Mouse (Mus musculus): ENCODE measurements at regions not wholly inside any gene's neighbourhood (a gene's known extent, or its start where the extent isn't known, plus 50 kb on each side); places are given as distances from the start of the nearest gene placed in this dataset.
A peak's percentile ranks its signal among the peaks of the same experiment; 100 is the strongest.

DNA sequence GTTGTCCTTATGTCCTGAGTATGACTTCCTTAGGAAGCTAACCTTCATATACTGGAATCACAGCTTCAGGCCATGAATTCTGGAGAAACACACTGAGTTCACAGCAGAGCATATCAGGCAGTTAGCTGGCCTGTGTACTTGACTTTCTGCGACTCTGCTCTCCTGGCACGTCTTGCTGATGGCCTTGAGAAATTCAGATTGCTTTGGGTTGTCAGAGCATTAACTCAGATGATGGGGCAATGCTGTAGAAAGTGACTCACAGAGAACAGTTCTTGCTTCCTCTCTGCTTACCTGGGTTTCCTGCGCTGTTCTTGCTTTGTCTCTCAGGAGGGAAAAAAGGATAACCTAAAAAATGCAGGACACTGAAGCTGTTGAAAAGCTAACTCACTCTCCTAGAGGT lies 187.3 kb downstream of the Usp46 start:
- DNase-seq: no peak

GRCm38 (mm10) chr5:73881941-73882340 lies 186.3 kb downstream of the Usp46 start:
- DNase-seq: peak; percentile 43 to 69

DNA sequence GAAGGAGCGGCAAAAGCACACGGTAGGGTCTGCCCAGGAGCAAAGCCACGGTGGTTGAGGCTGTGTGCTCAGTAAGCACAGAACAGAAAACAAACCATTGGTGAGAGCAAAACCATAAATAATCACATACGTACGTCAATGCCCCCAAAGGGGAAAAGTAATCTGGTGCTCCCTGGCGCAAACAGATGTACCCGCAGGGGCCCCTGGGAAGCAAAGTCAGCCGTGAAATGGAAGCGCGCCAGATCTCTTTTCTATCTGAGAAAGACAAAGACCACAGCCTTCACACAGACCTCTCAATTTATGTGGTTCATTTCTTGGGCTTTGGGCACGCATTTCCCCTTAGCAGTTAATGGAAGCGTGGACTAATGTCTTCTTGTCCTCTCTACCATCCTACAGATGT lies 183.2 kb downstream of the Usp46 start:
- peak; percentile 26 to 34 for DNase-seq

DNA sequence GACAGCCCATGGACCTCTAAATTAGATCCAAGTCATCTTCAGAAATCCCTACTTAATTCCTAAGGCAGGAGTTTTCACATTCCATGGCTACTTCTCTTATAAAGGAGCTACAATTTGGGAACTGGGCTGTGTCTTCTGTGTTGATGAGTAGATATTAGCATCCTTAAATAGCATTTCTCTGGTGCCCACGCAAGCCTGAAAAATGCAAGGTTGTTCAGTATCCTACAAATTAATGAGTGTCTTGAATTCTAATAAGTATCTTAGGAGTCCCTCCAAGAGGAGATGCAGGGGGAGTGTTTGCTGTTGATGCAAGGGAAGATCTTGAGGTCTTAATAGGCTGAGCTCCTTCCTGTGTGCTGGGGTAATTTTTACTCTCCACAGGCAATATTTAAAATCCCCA lies 182.5 kb downstream of the Usp46 start:
- DNase-seq: no peak

- no peak for DNase-seq
Observed at GRCm38 (mm10) chr5:73887306-73887958, 180.8 kb downstream of the Usp46 start.

- DNase-seq: no peak
Observed at GRCm38 (mm10) chr5:73888391-73888790, 179.8 kb downstream of the Usp46 start.

GRCm38 (mm10) chr5:73889342-73889741 lies 178.9 kb downstream of the Usp46 start:
- DNase-seq: no peak

DNA sequence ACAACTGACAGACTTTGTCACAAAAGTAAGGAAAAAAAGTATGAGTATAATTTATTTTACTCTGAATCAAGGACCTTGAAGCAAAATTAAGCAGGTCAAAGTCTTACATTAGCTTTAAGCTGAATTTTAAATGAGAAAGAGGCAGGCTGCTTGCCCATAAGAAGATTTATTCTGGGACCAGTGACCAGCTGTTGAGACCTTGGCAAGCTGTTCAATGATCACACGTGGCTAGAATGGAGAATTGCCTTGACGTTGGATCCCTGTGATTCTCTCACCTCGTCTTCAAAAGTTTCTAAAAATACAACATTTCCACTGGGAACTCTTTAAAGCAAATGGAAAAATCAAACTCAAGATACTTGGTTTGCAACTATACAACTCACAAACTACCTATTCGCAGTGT lies 177.3 kb downstream of the Usp46 start:
- DNase-seq: no peak

- DNase-seq: no peak
Observed at GRCm38 (mm10) chr5:73891606-73892005, 176.6 kb downstream of the Usp46 start.

- no peak for DNase-seq
Observed at GRCm38 (mm10) chr5:73892440-73893225, 175.6 kb downstream of the Usp46 start.

DNA sequence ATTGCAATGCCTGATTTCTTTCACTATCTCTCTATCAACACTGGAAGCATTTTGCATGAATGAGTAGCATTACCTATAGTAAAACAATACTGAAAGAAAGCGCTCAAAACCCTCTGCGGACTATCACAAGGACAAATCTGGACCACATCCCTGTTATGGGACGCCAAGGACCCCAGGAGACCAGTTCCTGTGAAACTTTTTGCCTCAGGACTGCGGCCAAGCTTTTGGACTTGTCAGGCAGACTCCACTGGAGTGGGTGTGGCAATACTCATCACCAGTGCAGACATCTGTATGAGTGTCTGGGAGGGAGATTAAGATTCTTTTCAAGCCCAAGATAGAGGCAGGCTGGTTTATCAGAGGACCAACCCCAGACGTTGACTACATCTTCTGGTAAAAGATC lies 173.0 kb downstream of the Usp46 start:
- no peak for DNase-seq

DNA sequence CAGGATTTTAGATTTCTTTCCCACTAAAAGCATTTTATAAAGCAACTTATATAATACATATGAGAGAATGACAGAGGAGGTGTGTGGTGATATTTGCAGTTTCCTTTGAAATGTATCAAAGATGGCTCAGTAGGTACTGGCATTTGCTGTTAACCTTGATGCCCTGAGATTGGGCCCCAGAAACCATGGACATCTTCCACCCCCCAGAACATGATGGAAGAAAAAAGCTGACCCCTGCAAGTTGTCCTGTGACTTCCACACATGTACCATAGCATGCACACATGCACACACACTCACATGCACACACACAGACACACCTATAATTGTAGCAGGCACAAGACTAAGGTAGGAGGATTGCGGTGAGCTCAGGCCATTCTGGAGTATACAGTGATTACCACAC lies 171.4 kb downstream of the Usp46 start:
- no peak for DNase-seq

GRCm38 (mm10) chr5:73901651-73902050 lies 166.6 kb downstream of the Usp46 start:
- no peak for DNase-seq

DNA sequence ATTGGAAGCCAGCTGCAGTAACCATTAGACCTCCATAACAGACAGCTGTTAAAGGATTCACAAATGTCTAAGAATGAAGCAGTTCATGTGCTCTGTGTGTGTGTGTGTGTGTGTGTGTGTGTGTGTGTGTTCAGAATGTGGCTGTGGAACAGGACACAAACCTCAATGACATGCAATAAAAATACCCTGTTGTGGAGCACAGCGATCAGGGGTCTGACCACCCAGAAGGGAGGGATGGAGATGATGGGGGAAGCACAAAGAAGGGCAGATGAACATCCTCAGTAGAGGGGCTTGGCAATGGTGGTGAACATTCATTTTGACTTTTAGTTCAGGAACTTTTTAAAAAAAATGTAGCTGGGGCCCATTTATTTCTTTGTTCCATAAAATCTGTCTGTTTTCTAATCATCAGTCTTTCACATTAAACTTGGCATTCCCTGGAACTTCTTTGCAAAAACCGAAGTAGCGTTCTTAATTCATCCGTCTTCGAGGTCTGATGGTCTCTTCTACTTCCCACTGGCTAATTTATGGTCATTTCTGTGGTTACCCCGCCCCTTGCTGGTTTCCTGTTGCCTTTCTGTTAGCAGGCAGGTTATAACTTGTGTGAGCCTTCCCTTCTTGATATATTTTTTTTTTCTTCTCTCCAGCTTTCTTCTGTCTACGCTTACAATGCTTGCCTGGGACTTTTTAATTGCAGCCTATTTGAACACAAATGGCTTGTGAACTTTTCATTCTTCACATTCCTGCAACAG lies 165.6 kb downstream of the Usp46 start:
- no peak for DNase-seq

DNA sequence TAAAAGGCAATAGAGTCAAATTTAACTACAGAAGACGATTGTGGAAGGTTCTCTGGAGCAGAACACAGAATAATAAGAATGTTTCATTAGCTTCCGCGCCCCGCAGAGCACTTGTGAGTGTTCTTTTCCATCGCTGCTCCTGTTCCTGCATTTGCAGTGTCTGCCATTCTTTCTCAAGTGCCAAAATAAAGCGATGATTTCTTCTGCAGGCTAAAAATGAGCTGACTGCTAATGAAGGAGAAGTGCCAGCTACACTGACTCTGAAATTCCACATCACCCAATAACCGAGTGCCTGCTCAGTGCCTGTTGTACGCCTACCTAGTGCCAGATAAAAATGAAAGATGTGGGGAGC lies 165.0 kb downstream of the Usp46 start:
- no peak for DNase-seq

- DNase-seq: no peak
Observed at GRCm38 (mm10) chr5:73904146-73904811, 164.0 kb downstream of the Usp46 start.

- DNase-seq: peak; percentile 65 to 76
Observed at GRCm38 (mm10) chr5:73912149-73912548, 156.1 kb downstream of the Usp46 start.

- peak in 1 of 2 experiments; percentile 10 for DNase-seq
Observed at GRCm38 (mm10) chr5:73913116-73913515, 155.1 kb downstream of the Usp46 start.

GRCm38 (mm10) chr5:73918011-73918410 lies 150.2 kb downstream of the Usp46 start:
- no peak for DNase-seq

DNA sequence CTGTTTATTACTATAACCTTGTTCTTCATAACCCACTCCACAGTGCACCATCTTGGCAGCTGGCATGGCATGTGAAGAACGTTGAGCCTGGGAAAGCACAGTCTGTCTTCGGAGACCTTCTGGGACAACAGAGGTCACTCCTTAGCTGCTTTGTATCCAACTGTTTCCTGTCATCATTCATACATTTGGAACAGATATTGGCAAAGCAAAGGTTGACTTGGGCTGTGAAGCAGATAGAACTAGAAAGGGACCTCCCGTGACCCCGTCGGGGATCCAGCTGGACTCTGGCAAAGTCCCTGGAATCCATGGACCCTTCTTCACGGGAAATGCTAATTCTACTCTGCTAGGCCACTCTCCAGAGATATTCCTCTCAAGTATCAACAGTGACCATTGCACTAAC lies 148.3 kb downstream of the Usp46 start:
- no peak for DNase-seq

GRCm38 (mm10) chr5:73927534-73927933 lies 140.7 kb downstream of the Usp46 start:
- DNase-seq: no peak

DNA sequence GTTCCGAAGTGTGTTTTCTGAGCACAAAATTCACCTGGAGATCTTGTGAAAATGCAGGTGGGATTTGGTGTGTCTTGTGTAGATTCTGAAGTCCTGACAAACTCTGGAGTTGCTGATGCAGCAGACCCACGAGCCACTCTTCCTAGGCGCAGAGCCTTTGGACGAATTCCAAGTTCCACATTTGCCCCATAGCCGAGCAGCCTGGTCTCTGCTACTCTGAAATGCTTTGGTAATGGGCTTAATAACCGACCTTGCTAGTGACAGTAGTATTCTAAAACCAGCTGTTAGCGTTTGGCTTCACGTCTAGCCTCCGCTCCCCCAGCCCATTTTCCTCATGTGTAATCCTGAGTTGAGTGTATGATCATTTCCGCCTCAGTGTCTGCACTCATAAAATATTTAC lies 139.5 kb downstream of the Usp46 start:
- DNase-seq: no peak

DNA sequence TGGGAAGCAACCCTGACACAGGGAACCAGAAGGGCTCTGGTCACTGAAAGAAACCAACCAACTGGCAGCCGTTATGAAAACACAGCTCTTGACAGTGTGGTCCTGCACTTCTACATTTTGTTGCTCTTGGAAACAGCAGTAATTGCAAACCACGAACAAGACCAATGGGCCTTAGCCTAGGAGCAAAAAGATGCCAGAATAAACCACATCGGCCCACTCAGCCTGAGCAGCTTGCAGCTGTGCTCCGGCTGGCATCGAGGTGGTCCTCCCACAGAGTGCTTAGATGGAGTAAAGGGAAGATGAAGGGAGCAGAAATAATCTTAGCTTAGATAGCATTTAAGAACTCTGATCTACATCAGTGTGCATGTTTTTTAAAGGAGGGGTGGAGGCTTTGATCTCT lies 138.0 kb downstream of the Usp46 start:
- no peak for DNase-seq
